Mouse (Mus musculus): Measurements from ENCODE around the gene Fam196a.

The Fam196a gene

DNA sequence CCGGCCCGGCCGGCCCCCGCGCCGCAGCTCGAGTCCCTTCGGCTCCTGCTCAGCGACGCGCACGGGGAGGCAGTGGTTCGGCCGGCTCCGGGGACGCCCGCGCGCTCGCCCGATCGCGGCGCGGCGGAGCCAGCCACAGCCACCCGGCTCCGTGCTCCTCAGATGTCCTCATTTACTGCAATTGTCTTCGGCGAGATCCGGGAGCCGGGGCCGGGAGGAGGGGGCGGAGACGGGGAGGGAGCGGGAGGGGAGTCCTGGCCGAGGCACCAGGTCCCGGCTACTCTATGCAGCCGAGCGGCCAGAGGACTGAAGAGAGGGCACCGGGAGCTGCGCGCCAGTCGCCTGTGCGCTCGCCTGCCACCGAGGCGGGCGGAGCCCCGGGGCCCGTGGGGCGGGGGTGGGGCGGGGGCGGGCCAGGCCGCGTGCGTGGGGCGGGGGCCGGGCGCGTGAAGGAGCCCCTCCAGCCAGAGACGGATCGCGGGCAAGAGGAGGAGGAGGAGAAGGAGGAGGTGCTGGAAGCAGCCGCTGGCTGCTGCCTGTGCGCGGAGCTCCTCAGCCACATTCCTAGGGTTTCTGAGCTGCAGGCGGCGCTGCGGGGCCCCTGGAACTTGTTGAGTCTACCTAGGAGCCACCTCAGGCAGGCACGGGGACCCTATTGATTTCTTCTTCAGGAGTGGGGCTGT is at the start of gene Fam196a:
TSS of gene Fam196a (minus strand) at position 504 of the 683 bp plus-strand sequence.
- in situ Hi-C loops (cut with MboI; ENCODE audit: unreplicated experiment in 2 of 2) = no loop called here

DNA sequence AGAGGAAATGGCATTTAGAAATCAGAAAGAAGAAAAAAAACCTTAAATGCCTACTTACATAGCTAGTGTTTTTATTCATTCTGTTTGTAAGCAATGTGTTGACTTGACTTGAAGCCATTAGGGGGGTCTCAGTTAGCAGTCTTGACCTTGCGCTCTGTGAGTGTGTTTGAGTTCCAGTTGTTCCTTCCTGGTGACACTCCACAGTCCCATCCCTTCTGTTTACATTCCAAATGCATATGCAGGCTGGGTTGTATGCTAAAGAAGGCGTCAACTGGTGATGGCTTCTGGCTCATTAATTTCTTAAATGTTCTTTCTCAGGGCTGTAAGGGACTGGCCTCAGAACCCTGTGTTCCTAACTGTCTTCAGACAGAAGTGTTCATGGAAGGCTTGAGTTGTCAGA is 23.4 kb upstream of the Fam196a start:
- in situ Hi-C loops (cut with MboI; ENCODE audit: unreplicated experiment in 2 of 2) = no loop called here

DNA sequence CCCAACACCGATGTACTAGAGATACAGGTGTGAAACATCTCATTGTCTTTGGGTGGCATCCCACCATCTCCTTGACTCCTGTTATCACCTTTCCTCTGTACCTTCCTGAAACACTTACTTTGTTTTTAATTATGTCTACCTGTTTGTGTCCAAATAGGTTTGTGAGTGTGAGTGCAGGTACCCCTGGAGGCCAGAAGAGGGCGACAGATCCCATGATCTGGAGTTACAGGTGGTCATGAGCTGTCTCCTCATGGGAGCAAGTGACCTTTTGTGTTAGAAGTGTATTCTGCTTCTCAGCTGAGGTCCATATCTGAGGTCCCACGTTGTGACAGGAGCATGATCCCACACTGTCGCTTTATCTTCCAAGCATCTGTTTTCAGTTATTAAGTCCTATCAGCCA is 22.6 kb upstream of the Fam196a start:
- in situ Hi-C loops (cut with MboI; ENCODE audit: unreplicated experiment in 2 of 2) = no loop called here

DNA sequence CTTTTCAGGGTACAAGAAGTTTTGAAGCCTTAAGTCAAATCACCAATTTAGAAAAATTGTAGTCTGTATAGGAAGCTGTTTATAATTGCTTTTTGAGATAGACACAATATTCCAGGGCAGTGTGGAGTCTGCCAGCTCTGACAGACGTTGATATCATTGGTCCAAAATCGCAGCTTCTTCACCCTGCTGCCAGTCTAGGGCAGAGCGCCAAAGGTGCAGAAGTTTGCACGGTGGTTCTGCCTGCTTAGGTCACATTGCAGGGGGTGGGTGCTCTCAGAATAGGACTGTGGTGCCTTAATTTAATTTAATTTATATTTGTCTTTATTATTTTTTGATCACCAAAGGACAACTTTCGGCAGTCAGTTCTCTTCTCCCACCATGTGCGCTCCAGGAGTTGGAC is 20.9 kb upstream of the Fam196a start:
- in situ Hi-C loops (cut with MboI; ENCODE audit: unreplicated experiment in 2 of 2) = no loop called here

DNA sequence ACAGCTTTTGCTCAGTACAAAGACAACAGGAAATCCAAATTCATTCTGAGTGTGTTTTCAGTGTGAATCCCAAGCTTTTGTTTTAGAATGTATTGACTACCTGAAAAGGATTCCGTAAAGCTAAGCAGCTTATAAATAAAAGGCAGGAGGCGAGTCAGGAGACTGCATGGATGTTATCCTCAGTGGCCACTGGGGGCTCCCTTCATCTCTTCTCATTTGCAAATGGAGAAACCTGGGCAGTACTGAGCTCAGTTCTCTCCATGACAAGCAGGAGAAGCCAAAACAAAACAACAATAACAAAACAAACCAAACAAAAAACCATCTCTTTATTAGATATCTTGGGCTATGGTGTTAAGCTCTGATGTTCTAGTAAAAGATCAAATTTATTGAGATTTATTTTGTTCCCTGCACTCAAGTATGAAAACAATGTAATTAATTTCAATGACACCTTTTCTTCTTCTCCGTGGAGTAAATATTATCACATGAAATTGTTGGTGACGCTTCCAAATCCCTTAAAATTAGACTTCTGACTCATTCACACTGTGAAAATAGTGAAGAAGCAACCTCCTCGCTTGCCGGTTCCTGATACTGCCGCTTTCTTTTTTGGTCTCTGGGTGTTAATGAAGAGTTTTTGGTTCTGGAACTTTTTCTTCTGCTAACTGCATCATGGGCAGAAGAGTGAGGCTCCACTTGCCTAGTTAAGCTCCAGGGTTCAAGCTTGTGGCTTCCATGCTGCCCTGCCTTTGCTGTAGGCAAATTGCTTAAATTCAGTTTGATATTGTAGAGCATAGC is 7.9 kb upstream of the Fam196a start:
- in situ Hi-C loops (cut with MboI; ENCODE audit: unreplicated experiment in 2 of 2) = no loop called here

DNA sequence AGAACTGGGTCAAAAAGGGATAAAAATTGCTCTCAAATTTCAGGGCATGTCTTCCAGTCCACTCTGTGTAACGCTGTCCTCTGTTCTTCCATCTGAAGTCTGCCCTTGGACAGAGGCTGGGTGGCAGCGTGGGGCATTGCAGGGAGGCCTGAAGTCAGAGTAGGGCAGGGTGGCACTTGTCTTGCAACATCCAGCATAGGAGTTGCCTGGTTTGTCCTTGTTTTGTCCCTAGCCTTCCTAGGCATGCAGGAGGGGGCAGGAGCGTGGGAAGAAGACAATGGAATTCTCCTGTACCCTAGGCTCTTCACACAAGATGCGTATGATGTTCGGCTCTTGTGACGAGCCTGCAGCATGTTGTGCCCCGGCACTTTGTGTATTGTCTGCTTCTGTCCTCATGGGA is 5.5 kb upstream of the Fam196a start:
- in situ Hi-C loops (cut with MboI; ENCODE audit: unreplicated experiment in 2 of 2) = no loop called here

DNA sequence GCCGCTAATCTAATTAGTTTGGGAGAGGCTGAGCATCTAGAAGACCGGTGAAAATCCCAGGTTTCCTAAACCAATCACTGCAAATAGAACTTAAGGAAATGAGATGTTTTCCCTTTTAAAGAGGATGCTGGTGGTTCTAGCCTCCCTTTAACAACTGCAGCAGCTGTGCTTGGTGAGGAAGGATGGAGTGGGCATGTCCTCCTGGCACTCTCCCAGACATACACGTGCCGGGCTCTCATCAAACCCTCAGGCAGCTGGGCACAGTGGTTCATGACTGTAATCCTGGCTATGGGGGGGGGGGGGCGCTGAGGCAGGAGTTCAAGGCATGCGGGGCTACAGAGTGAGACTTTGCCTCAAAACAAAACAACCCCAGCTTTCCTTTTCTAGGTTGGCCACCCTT is 4.8 kb upstream of the Fam196a start:
- in situ Hi-C loops (cut with MboI; ENCODE audit: unreplicated experiment in 2 of 2) = no loop called here

DNA sequence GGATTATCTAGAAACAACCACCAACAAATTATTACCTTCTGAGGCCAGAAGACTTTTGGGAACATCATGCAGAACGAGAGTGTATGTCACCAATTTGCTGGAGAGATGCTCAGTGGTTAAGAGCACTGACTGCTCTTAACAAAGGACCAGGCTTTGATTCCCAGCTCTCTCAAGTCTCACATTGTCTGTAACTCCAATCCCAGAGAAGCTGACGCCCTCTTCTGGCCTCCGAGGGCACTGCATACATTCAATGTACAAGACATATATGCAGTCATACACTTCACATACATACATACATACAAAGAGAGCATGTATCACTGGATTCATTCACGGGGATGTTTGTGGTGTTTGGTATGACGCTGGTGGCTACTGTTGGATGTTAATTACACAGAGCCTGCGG is 3.7 kb upstream of the Fam196a start:
- in situ Hi-C loops (cut with MboI; ENCODE audit: unreplicated experiment in 2 of 2) = no loop called here

DNA sequence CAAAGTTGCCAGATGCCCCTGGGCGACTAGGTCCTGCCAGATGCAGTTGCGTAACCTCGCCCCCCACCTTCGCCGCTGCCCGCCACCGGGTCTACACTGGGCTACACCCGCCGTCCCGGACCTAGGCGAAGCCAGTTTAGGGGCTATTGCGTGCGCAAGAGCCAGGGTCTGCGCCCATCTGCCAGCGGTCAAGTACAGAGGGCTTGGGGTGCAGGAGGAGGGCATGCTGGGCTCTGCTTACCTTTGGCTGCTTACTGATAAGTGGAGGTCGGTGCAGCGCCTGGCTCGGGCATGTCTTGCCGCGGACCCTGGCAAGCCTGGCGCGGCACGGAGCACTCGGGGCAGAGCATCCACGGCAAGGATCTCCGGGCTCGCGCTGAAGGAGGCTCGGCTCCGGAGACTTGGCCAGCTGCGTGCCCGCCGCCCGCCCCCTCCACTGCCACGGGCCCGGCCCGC is 731 bp downstream of the Fam196a start:
- in situ Hi-C loops (cut with MboI; ENCODE audit: unreplicated experiment in 2 of 2) = no loop called here

DNA sequence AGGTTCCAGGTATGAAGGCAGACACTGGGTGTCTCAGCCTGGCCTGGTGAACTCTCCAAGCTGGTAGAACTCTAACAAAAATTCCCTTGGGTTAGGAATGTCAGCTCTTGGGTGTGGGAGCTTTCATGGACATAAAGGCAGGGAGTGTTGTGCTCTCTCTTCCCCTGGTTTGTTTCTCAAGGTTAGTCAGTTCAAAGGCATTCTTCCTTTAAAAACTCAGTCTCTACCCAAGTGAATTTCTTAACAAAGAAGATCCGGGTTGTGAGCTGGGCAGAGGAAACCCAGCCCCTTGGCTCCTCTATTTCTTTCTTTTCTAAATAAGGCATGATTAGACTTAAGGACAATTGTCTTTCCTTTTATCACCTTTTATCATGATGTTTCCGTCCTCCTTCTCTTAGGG is 6.3 kb downstream of the Fam196a start:
- in situ Hi-C loops (cut with MboI; ENCODE audit: unreplicated experiment in 2 of 2) = no loop called here

DNA sequence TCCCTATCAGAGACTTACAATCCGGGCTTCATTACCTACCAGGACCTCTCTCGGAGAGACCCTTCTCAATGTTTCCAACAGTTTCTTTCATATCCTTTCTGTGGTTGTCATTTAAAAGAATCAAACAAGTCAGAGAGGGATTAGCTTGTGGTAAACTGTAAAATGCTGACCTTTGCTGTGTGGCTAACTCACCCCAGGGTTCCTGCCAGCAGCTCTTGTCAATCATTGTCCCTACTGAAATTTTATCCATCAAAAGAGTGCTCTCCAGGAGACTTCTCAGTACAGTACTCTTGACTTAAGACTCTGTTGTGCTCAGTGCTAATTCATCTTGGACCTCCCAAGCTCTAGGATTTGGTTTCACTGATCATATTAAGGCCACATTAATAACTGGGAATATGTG is 36.2 kb downstream of the Fam196a start:
- in situ Hi-C loops (cut with MboI; ENCODE audit: unreplicated experiment in 2 of 2) = no loop called here

DNA sequence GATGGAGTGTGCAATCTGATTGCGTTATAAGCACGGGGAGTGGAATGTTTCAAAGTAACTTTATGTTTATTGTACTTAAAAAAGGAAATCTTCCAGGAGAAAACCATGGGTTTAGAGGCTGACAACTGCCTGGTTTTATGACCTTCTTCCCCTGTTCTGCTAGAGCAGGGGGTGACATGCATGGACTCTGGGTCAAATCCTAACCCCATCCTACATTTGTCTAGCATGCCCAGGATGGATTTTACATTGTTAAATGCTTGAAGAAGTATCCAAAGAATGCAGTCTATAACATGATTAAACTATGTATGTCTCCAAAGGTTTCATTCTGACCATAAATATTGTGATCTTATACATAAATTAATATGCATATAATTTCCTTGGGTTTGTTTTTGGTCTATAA is 38.8 kb downstream of the Fam196a start:
- in situ Hi-C loops (cut with MboI; ENCODE audit: unreplicated experiment in 2 of 2) = no loop called here

DNA sequence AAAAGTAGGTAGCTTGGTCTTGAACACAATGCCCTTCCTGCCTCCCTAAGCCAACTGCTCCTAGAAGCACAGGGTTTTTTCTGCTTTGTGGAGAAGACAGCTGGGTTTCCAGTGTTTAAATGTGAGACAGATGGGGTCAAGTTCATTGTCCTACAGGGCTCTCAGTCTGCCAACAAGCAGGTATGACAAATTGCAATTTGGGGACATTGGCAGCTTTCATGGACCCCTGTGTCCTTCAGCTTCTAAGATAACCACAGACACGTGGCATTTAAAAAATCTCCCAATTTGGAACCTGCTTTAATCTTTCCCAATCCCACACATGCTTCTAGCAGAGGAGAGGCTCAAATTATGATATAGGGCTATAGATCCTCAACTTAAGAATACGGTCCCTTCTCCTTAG is 43.6 kb downstream of the Fam196a start:
- in situ Hi-C loops (cut with MboI; ENCODE audit: unreplicated experiment in 2 of 2) = no loop called here

DNA sequence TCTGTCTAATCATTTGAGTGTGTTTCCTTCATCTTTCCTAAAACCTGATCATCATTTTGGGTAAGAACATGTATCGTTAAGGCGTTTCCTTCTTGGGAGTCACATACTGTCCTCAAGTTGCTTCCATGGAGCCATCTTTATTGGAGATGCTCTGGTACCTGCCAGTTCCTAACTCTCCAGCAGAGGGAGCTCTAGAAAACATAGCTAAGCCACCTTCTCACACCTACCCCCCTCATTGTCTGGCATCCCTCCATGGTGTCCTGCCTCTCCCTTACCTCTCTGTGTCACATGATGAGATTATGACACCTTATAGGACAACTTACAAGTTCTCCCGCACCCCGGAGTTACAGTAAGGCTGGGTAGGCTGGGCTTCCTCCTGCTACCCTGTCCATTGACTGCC is 45.3 kb downstream of the Fam196a start:
- in situ Hi-C loops (cut with MboI; ENCODE audit: unreplicated experiment in 2 of 2) = no loop called here

DNA sequence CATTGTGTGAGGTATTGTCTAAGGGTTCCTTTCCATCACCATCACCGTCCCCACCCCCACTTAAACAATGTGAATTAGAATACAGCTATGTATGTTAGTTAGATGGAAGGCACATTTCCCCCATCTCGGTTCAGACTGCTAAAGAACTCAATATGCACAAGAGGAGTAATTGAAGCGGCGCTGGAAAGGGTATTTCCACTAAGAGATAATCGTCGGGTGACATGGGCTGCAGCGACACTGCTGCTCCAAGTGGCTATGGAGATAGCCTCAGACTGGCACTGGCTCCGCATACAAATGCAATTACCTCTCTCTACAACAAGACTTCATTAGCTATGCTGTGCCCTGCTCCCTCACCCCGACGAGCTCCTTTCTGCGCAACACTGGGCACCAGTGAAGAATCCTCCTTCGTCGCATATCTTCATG is 45.8 kb downstream of the Fam196a start:
- in situ Hi-C loops (cut with MboI; ENCODE audit: unreplicated experiment in 2 of 2) = no loop called here

DNA sequence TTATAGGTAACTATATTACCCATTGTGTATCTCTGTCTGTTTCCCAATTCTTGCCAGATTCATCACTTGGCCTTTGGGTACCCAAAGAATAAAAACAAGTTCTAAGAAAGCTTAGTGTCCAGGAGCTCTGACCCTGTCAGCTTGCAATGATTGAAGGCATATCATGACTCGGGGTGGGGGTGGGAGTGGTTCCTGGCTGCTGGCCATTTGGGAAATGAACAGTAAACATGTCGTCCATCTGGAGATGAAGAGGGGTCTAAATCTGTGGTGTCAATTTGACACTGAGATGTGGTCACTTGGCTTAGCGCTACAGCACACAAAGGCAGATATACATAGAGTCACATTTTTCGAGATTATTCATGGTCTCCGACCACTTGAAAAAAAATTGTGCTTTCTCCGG is 54.7 kb downstream of the Fam196a start:
- in situ Hi-C loops (cut with MboI; ENCODE audit: unreplicated experiment in 2 of 2) = no loop called here

DNA sequence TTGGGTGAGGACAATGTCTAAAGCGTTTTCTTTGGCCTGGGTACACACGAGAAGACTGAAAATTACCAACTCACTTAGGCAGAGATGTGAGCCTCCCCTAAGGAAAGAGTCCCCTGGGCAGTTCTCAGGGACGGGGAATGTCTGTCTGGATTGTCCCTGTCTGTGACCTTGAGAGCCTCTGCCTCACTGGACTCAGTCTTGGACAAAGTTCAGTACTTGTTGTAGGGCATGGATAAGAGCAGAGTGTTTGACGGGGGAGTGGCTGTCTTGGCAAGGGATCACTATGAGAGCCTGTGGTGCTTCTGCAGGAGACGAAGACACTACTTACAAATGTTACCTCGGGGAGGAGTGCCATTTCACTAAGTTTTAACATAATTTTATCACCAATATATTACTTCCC is 57.8 kb downstream of the Fam196a start:
- in situ Hi-C loops (cut with MboI; ENCODE audit: unreplicated experiment in 2 of 2) = no loop called here

DNA sequence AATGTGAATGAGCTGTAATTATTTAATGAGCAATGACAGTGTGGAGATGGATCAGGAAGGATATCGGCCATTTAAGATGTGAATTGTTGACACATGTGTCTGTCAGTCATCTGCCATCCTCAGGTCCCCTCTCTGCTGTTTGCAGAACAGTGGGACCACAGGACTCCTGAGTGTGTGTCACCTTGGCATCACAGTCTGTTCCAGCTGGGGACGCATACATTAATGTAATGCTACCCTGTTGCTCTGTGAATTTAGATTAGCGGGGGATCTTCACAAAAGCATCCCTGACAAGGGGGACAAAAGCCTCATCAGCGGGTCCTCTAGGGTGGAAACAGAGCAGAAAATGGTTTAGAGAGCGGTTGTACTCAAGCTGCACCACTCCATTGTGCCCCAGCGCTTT is 59.2 kb downstream of the Fam196a start:
- in situ Hi-C loops (cut with MboI; ENCODE audit: unreplicated experiment in 2 of 2) = no loop called here

DNA sequence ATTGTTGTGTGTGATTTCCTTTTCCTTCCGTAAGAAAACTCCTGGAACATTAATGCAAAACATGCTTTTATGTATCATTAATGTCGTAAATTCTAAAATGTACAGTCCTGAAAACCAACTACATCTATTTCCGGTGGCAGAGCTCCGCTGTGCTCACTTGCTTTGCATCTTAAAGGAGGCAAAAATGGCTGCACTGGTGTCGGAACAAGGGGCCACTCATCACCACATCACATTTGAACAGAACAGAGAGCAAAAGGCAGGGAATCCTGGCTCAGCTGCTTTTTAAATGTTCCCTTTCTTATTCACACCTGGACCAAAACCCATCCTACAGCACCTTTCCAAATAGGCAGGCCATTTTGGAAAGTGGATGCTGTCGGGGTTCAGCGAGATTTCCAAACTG is 65.2 kb downstream of the Fam196a start:
- in situ Hi-C loops (cut with MboI; ENCODE audit: unreplicated experiment in 2 of 2) = no loop called here

DNA sequence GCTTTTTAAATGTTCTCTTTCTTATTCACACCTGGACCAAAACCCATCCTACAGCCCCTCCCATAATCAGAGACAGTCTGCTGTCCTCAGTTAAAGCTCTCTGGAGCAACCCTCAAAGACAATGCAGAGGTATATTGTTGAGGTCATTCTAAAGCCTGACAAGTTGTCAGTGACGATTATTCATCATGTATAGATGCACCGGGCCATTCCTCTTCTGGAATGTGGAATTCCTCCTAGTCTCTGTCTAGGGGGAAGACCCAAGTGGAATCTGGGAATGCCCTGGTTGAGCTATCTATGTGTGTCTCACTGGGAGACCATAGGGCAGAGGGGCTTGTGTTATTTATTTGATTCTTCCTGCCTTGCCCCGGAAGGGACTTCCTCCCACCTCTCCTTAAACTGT is 65.7 kb downstream of the Fam196a start:
- in situ Hi-C loops (cut with MboI; ENCODE audit: unreplicated experiment in 2 of 2) = no loop called here

DNA sequence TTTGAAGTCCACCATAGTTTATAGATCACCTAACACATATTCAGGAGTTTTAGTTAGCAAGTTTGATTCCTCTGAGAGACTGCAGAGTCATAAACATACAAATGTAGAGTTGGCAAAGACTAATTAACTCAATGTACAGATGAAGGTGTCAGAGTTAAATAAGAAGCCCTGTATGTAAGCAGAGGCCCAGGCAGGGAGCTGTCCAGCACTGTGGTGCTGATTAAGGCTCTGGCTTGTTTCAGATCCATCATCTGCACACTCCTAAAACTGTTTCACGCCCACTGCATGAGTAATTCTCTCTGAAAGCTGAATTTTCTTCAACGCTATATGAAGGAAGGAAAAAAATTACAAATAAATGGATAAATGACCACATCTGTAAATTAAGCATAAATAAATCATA is 74.1 kb downstream of the Fam196a start:
- in situ Hi-C loops (cut with MboI; ENCODE audit: unreplicated experiment in 2 of 2) = no loop called here

DNA sequence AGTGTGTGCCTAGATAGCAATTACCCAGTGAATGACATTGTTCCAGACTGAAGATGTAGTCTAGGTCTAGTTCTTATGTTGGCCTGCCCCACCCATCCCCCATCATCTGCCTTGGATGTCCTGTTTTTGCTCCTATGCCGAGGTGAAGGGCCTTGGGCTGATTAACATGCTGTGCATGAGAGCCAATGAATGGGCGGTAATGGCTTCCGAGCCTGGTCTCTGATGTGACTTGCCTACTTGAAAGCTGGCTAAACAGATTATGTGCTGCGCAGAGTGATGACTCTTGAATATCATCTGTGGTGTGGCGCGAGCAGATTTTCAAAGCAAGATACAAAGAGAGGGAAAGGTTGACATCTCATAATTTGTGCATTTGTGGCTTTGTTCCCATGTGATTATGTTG is 76.2 kb downstream of the Fam196a start:
- in situ Hi-C loops (cut with MboI; ENCODE audit: unreplicated experiment in 2 of 2) = no loop called here

Measured in v-Abl transformed pro-B cells (cell line).